Mouse (Mus musculus): ENCODE data around the gene Basp1. TPM values are rescaled to one million over a fixed set of nuclear protein-coding genes. Genes with fewer than 3 reads are reported as not detected.
A peak's percentile ranks its signal among the peaks of the same experiment; 100 is the strongest.

Gene Basp1
- polyA plus RNA-seq, 1 experiment from 2014 or later, result 0.94 TPM

- no peaks in the 10 kb centered on the region for H3K4me1 ChIP-seq (ENCODE audit: control insufficient read depth, low read depth, low read length)
- H3K9ac ChIP-seq (ENCODE audit: low read depth, low read length), result no peak overlapping the region
- no peak overlapping the region for H3K4me2 ChIP-seq (ENCODE audit: low read depth, low read length)
- 57% methylated on average over 4 of the region's 4 CpGs for WGBS (ENCODE audit: insufficient replicate concordance)
- H3K27me3 ChIP-seq (ENCODE audit: control insufficient read depth, insufficient read depth, low read depth, low read length), result no peaks in the 10 kb centered on the region
- no peak overlapping the region for H3K4me3 ChIP-seq (ENCODE audit: low read depth, low read length)
- H3K27ac ChIP-seq (ENCODE audit: low read length), result no peak overlapping the region
- H3K9me3 ChIP-seq (replicated peaks; ENCODE audit: control insufficient read depth, low read length), result no peaks in the 10 kb centered on the region
- no peak for ATAC-seq (ENCODE audit: low read depth)
- no peaks in the 10 kb centered on the region for H3K36me3 ChIP-seq (ENCODE audit: control insufficient read depth, insufficient read depth)
Observed at GRCm38 (mm10) chr15:25330946-25331345, 82.6 kb downstream of the Basp1 start.

GRCm38 (mm10) chr15:25322601-25323000 is 91.0 kb downstream of the Basp1 start:
- 43% methylated on average over 2 of the region's 2 CpGs for WGBS (ENCODE audit: insufficient replicate concordance)
- no peaks in the 10 kb centered on the region for H3K9me3 ChIP-seq (replicated peaks; ENCODE audit: control insufficient read depth, low read length)
- H3K4me3 ChIP-seq (ENCODE audit: low read depth, low read length), result no peak overlapping the region
- H3K27me3 ChIP-seq (ENCODE audit: control insufficient read depth, insufficient read depth, low read depth, low read length), result no peaks in the 10 kb centered on the region
- no peak overlapping the region for H3K27ac ChIP-seq (ENCODE audit: low read length)
- H3K9ac ChIP-seq (ENCODE audit: low read depth, low read length), result no peak overlapping the region
- no peaks in the 10 kb centered on the region for H3K36me3 ChIP-seq (ENCODE audit: control insufficient read depth, insufficient read depth)
- no peak overlapping the region for H3K4me2 ChIP-seq (ENCODE audit: low read depth, low read length)
- ATAC-seq (ENCODE audit: low read depth), result no peak
- H3K4me1 ChIP-seq (ENCODE audit: control insufficient read depth, low read depth, low read length), result no peaks in the 10 kb centered on the region

GRCm38 (mm10) chr15:25322111-25322510 is 91.5 kb downstream of the Basp1 start:
- no peaks in the 10 kb centered on the region for H3K4me1 ChIP-seq (ENCODE audit: control insufficient read depth, low read depth, low read length)
- no peak overlapping the region for H3K4me2 ChIP-seq (ENCODE audit: low read depth, low read length)
- H3K4me3 ChIP-seq (ENCODE audit: low read depth, low read length), result no peak overlapping the region
- no peaks in the 10 kb centered on the region for H3K9me3 ChIP-seq (replicated peaks; ENCODE audit: control insufficient read depth, low read length)
- ATAC-seq (ENCODE audit: low read depth), result no peak
- H3K27ac ChIP-seq (ENCODE audit: low read length), result no peak overlapping the region
- 64% methylated on average over 3 of the region's 3 CpGs for WGBS (ENCODE audit: insufficient replicate concordance)
- no peaks in the 10 kb centered on the region for H3K36me3 ChIP-seq (ENCODE audit: control insufficient read depth, insufficient read depth)
- H3K27me3 ChIP-seq (ENCODE audit: control insufficient read depth, insufficient read depth, low read depth, low read length), result no peaks in the 10 kb centered on the region
- H3K9ac ChIP-seq (ENCODE audit: low read depth, low read length), result no peak overlapping the region

- no peak overlapping the region for H3K4me2 ChIP-seq (ENCODE audit: low read depth, low read length)
- no peaks in the 10 kb centered on the region for H3K9me3 ChIP-seq (replicated peaks; ENCODE audit: control insufficient read depth, low read length)
- H3K27ac ChIP-seq (ENCODE audit: low read length), result no peak overlapping the region
- no peak overlapping the region for H3K4me3 ChIP-seq (ENCODE audit: low read depth, low read length)
- no peaks in the 10 kb centered on the region for H3K36me3 ChIP-seq (ENCODE audit: control insufficient read depth, insufficient read depth)
- ATAC-seq (ENCODE audit: low read depth), result 0 out of 2 replicates have a peak, but pooled peaks have one; percentile 27
- no peaks in the 10 kb centered on the region for H3K4me1 ChIP-seq (ENCODE audit: control insufficient read depth, low read depth, low read length)
- H3K9ac ChIP-seq (ENCODE audit: low read depth, low read length), result no peak overlapping the region
- 50% methylated on average over 4 of the region's 4 CpGs for WGBS (ENCODE audit: insufficient replicate concordance)
- H3K27me3 ChIP-seq (ENCODE audit: control insufficient read depth, insufficient read depth, low read depth, low read length), result no peaks in the 10 kb centered on the region
Observed at GRCm38 (mm10) chr15:25321636-25322035, 91.9 kb downstream of the Basp1 start.

- Histone ChIP-seq H3K27ac (ENCODE audit: low read length) (no peak overlapping the region), H3K36me3 (ENCODE audit: control insufficient read depth, insufficient read depth) (no peaks in the 10 kb centered on the region), H3K9ac (ENCODE audit: low read depth, low read length) (no peak overlapping the region), H3K27me3 (ENCODE audit: control insufficient read depth, insufficient read depth, low read depth, low read length) (no peaks in the 10 kb centered on the region), H3K9me3 (replicated peaks; ENCODE audit: control insufficient read depth, low read length) (no peaks in the 10 kb centered on the region), H3K4me2 (ENCODE audit: low read depth, low read length) (no peak overlapping the region), H3K4me3 (ENCODE audit: low read depth, low read length) (no peak overlapping the region), H3K4me1 (ENCODE audit: control insufficient read depth, low read depth, low read length) (no peaks in the 10 kb centered on the region)
- 60% methylated on average over 3 of the region's 3 CpGs for WGBS (ENCODE audit: insufficient replicate concordance)
- ATAC-seq (ENCODE audit: low read depth), result no peak
Observed at GRCm38 (mm10) chr15:25314471-25314870, 99.1 kb downstream of the Basp1 start.

Other genes starting within 250 kb of the Basp1 start
- 3.4 and 4.5 TPM in 2 replicates for gene Myo10, start 208.8 kb upstream of the Basp1 start, polyA plus RNA-seq (2015; fragmentation: Nextera tagmentation; extraction: Ambion mirVana)

Measured in liver, embryonic 16.5 days (tissue).